Mouse (Mus musculus): Measurements from ENCODE around the gene Tle1. TPM values are rescaled to one million over a fixed set of nuclear protein-coding genes. Genes with fewer than 3 reads are reported as not detected.
A peak's percentile ranks its signal among the peaks of the same experiment; 100 is the strongest.

The Tle1 gene
- polyA plus RNA-seq, 1 experiment from 2014 or later = 63.5 TPM

GRCm38 (mm10) chr4:72120050-72120449, 80.7 kb downstream of the Tle1 start:
- H3K9me3 ChIP-seq = no peaks in the 10 kb centered on the region
- no peaks in the 10 kb centered on the region for H3K4me1 ChIP-seq
- no peaks in the 10 kb centered on the region for H3K27me3 ChIP-seq
- H3K9ac ChIP-seq = no peak overlapping the region
- ATAC-seq (ENCODE audit: low FRiP score) = no peak
- WGBS = 93% methylated on average over 6 of the region's 6 CpGs
- no peak overlapping the region for H3K27ac ChIP-seq
- no peak overlapping the region for H3K4me2 ChIP-seq
- no peak overlapping the region for H3K4me3 ChIP-seq (replicated peaks)
- H3K36me3 ChIP-seq (replicated peaks) = peaks cover 76% of the 10 kb centered on the region

- Histone ChIP-seq H3K36me3 (replicated peaks) (peaks cover 20% of the 10 kb centered on the region), H3K4me1 (no peaks in the 10 kb centered on the region), H3K9me3 (no peaks in the 10 kb centered on the region), H3K9ac (no peak overlapping the region), H3K4me2 (no peak overlapping the region), H3K4me3 (replicated peaks) (no peak overlapping the region), H3K27ac (no peak overlapping the region), H3K27me3 (no peaks in the 10 kb centered on the region)
- peak; percentile 66; the same call in 1 of the 2 replicates for ATAC-seq (ENCODE audit: low FRiP score)
These were observed 95.0 kb downstream of the Tle1 start for GRCm38 (mm10) chr4:72105702-72106101.

- Histone ChIP-seq H3K4me1 (no peaks in the 10 kb centered on the region), H3K27ac (no peak overlapping the region), H3K9ac (no peak overlapping the region), H3K4me2 (no peak overlapping the region), H3K36me3 (replicated peaks) (peaks cover 20% of the 10 kb centered on the region), H3K27me3 (no peaks in the 10 kb centered on the region), H3K4me3 (replicated peaks) (no peak overlapping the region), H3K9me3 (no peaks in the 10 kb centered on the region)
- no peak for ATAC-seq (ENCODE audit: low FRiP score)
These were observed 96.5 kb downstream of the Tle1 start for GRCm38 (mm10) chr4:72104186-72104585.

- no peaks in the 10 kb centered on the region for H3K9me3 ChIP-seq
- ATAC-seq (ENCODE audit: low FRiP score) = no peak
- 93% methylated on average over 4 of the region's 4 CpGs for WGBS
These were observed 112.9 kb downstream of the Tle1 start for GRCm38 (mm10) chr4:72087811-72088210.

GRCm38 (mm10) chr4:72069111-72069534, 131.6 kb downstream of the Tle1 start:
- Histone ChIP-seq H3K27me3 (no peaks in the 10 kb centered on the region), H3K4me2 (no peak overlapping the region), H3K27ac (no peak overlapping the region), H3K4me1 (no peaks in the 10 kb centered on the region), H3K9me3 (no peaks in the 10 kb centered on the region), H3K9ac (no peak overlapping the region), H3K36me3 (replicated peaks) (no peaks in the 10 kb centered on the region), H3K4me3 (replicated peaks) (no peak overlapping the region)
- 65% methylated on average over 5 of the region's 5 CpGs for WGBS
- peak; percentile 69 for ATAC-seq (ENCODE audit: low FRiP score)

More at GRCm38 (mm10) chr4:72087811-72088210, 112.9 kb downstream of the Tle1 start:
- no peaks in the 10 kb centered on the region for H3K27me3 ChIP-seq
- no peak overlapping the region for H3K4me2 ChIP-seq
- H3K9ac ChIP-seq = no peak overlapping the region
- no peak overlapping the region for H3K4me3 ChIP-seq (replicated peaks)
- no peak overlapping the region for H3K27ac ChIP-seq
- no peaks in the 10 kb centered on the region for H3K36me3 ChIP-seq (replicated peaks)
- no peaks in the 10 kb centered on the region for H3K4me1 ChIP-seq

GRCm38 (mm10) chr4:72067937-72068336, 132.8 kb downstream of the Tle1 start:
- H3K4me2 ChIP-seq = no peak overlapping the region
- H3K9me3 ChIP-seq = no peaks in the 10 kb centered on the region
- H3K36me3 ChIP-seq (replicated peaks) = no peaks in the 10 kb centered on the region
- H3K27me3 ChIP-seq = no peaks in the 10 kb centered on the region
- 85% methylated on average over 3 of the region's 3 CpGs for WGBS
- H3K9ac ChIP-seq = no peak overlapping the region
- no peak for ATAC-seq (ENCODE audit: low FRiP score)
- no peak overlapping the region for H3K27ac ChIP-seq
- H3K4me1 ChIP-seq = no peaks in the 10 kb centered on the region
- no peak overlapping the region for H3K4me3 ChIP-seq (replicated peaks)
